Mouse (Mus musculus): ENCODE measurements at regions not wholly inside any gene's neighbourhood (a gene's known extent, or its start where the extent isn't known, plus 50 kb on each side); places are given as distances from the start of the nearest gene placed in this dataset.

- WGBS, result 39% methylated on average over 3 of the region's 3 CpGs
- Histone ChIP-seq H3K79me2 (replicated peaks; ENCODE audit: control insufficient read depth, insufficient read depth, low read length) (no peaks in the 10 kb centered on the region), H3K27me3 (ENCODE audit: control insufficient read depth, insufficient read depth, low read length) (no peaks in the 10 kb centered on the region), H3K27ac (no peak overlapping the region), H3K4me1 (ENCODE audit: control insufficient read depth, insufficient read depth, low read length) (no peaks in the 10 kb centered on the region), H3K36me3 (ENCODE audit: control insufficient read depth, insufficient read depth, low read length) (no peaks in the 10 kb centered on the region), H3K4me3 (no peak overlapping the region), H3K9ac (ENCODE audit: low read depth, low read length) (no peak overlapping the region)
- DNase-seq, result no peak
- intact Hi-C loops (cut with DNase I), result no loop called here
- TF ChIP-seq CTCF (IDR thresholded peaks at IDR 0.05) (no peak), POLR2A (IDR thresholded peaks at IDR 0.05; ENCODE audit: insufficient read depth, low read depth, low read length) (no peak), EP300 (IDR thresholded peaks at IDR 0.05; ENCODE audit: insufficient read depth, low read depth, low read length) (no peak)
These were observed 227.1 kb downstream of the Tox3 start for GRCm38 (mm10) chr8:90121017-90121416.

GRCm38 (mm10) chr8:90115436-90115835 lies 232.7 kb downstream of the Tox3 start:
- no peaks in the 10 kb centered on the region for H3K4me1 ChIP-seq (ENCODE audit: control insufficient read depth, insufficient read depth, low read length)
- no peaks in the 10 kb centered on the region for H3K27me3 ChIP-seq (ENCODE audit: control insufficient read depth, insufficient read depth, low read length)
- no peaks in the 10 kb centered on the region for H3K36me3 ChIP-seq (ENCODE audit: control insufficient read depth, insufficient read depth, low read length)
- H3K9ac ChIP-seq (ENCODE audit: low read depth, low read length), result no peak overlapping the region
- no peak overlapping the region for H3K4me3 ChIP-seq
- WGBS, result 76% methylated on average over 2 of the region's 2 CpGs
- H3K79me2 ChIP-seq (replicated peaks; ENCODE audit: control insufficient read depth, insufficient read depth, low read length), result no peaks in the 10 kb centered on the region
- no peak for TF ChIP-seq POLR2A (IDR thresholded peaks at IDR 0.05; ENCODE audit: insufficient read depth, low read depth, low read length)
- TF ChIP-seq EP300 (IDR thresholded peaks at IDR 0.05; ENCODE audit: insufficient read depth, low read depth, low read length), result no peak
- no peak for TF ChIP-seq CTCF (IDR thresholded peaks at IDR 0.05)
- no peak for DNase-seq
- no peak overlapping the region for H3K27ac ChIP-seq
- intact Hi-C loops (cut with DNase I), result no loop called here

- DNase-seq, result peak in 1 of 2 experiments; percentile 28
These were observed 247.6 kb downstream of the Tox3 start for GRCm38 (mm10) chr8:90100509-90100908.

GRCm38 (mm10) chr8:90082630-90083029 lies 265.5 kb downstream of the Tox3 start:
- no peaks in the 10 kb centered on the region for H3K36me3 ChIP-seq (ENCODE audit: control insufficient read depth, insufficient read depth, low read length)
- no peak overlapping the region for H3K9ac ChIP-seq (ENCODE audit: low read depth, low read length)
- no peak for TF ChIP-seq CTCF (IDR thresholded peaks at IDR 0.05)
- no peak for TF ChIP-seq EP300 (IDR thresholded peaks at IDR 0.05; ENCODE audit: insufficient read depth, low read depth, low read length)
- TF ChIP-seq POLR2A (IDR thresholded peaks at IDR 0.05; ENCODE audit: insufficient read depth, low read depth, low read length), result no peak
- no peaks in the 10 kb centered on the region for H3K27me3 ChIP-seq (ENCODE audit: control insufficient read depth, insufficient read depth, low read length)
- intact Hi-C loops (cut with DNase I), result no loop called here
- no peaks in the 10 kb centered on the region for H3K79me2 ChIP-seq (replicated peaks; ENCODE audit: control insufficient read depth, insufficient read depth, low read length)
- DNase-seq, result no peak
- no peak overlapping the region for H3K27ac ChIP-seq
- no peaks in the 10 kb centered on the region for H3K4me1 ChIP-seq (ENCODE audit: control insufficient read depth, insufficient read depth, low read length)
- H3K4me3 ChIP-seq, result no peak overlapping the region
- 70% methylated on average over 5 of the region's 5 CpGs for WGBS

More at GRCm38 (mm10) chr8:90100509-90100908, 247.6 kb downstream of the Tox3 start:
- Histone ChIP-seq H3K27ac (no peak overlapping the region), H3K4me3 (no peak overlapping the region), H3K27me3 (ENCODE audit: control insufficient read depth, insufficient read depth, low read length) (no peaks in the 10 kb centered on the region), H3K79me2 (replicated peaks; ENCODE audit: control insufficient read depth, insufficient read depth, low read length) (no peaks in the 10 kb centered on the region), H3K9ac (ENCODE audit: low read depth, low read length) (no peak overlapping the region), H3K4me1 (ENCODE audit: control insufficient read depth, insufficient read depth, low read length) (no peaks in the 10 kb centered on the region), H3K36me3 (ENCODE audit: control insufficient read depth, insufficient read depth, low read length) (no peaks in the 10 kb centered on the region)
- intact Hi-C loops (cut with DNase I), result no loop called here
- TF ChIP-seq POLR2A (IDR thresholded peaks at IDR 0.05; ENCODE audit: insufficient read depth, low read depth, low read length) (no peak), CTCF (IDR thresholded peaks at IDR 0.05) (no peak), EP300 (IDR thresholded peaks at IDR 0.05; ENCODE audit: insufficient read depth, low read depth, low read length) (no peak)
- 28% methylated on average over 6 of the region's 6 CpGs for WGBS

GRCm38 (mm10) chr8:90076381-90076780 lies 271.8 kb downstream of the Tox3 start:
- intact Hi-C loops (cut with DNase I), result no loop called here
- Histone ChIP-seq H3K79me2 (replicated peaks; ENCODE audit: control insufficient read depth, insufficient read depth, low read length) (no peaks in the 10 kb centered on the region), H3K4me1 (ENCODE audit: control insufficient read depth, insufficient read depth, low read length) (no peaks in the 10 kb centered on the region), H3K9ac (ENCODE audit: low read depth, low read length) (no peak overlapping the region), H3K4me3 (no peak overlapping the region), H3K27me3 (ENCODE audit: control insufficient read depth, insufficient read depth, low read length) (no peaks in the 10 kb centered on the region), H3K36me3 (ENCODE audit: control insufficient read depth, insufficient read depth, low read length) (no peaks in the 10 kb centered on the region), H3K27ac (no peak overlapping the region)
- no peak for DNase-seq
- TF ChIP-seq CTCF (IDR thresholded peaks at IDR 0.05) (no peak), POLR2A (IDR thresholded peaks at IDR 0.05; ENCODE audit: insufficient read depth, low read depth, low read length) (no peak), EP300 (IDR thresholded peaks at IDR 0.05; ENCODE audit: insufficient read depth, low read depth, low read length) (no peak)

GRCm38 (mm10) chr8:90075796-90076195 lies 272.3 kb downstream of the Tox3 start:
- intact Hi-C loops (cut with DNase I), result no loop called here
- no peaks in the 10 kb centered on the region for H3K4me1 ChIP-seq (ENCODE audit: control insufficient read depth, insufficient read depth, low read length)
- no peak overlapping the region for H3K27ac ChIP-seq
- no peak overlapping the region for H3K9ac ChIP-seq (ENCODE audit: low read depth, low read length)
- TF ChIP-seq EP300 (IDR thresholded peaks at IDR 0.05; ENCODE audit: insufficient read depth, low read depth, low read length), result no peak
- no peak for TF ChIP-seq POLR2A (IDR thresholded peaks at IDR 0.05; ENCODE audit: insufficient read depth, low read depth, low read length)
- no peak for TF ChIP-seq CTCF (IDR thresholded peaks at IDR 0.05)
- H3K27me3 ChIP-seq (ENCODE audit: control insufficient read depth, insufficient read depth, low read length), result no peaks in the 10 kb centered on the region
- no peaks in the 10 kb centered on the region for H3K36me3 ChIP-seq (ENCODE audit: control insufficient read depth, insufficient read depth, low read length)
- DNase-seq, result no peak
- WGBS, result 92% methylated on average over 5 of the region's 5 CpGs
- H3K79me2 ChIP-seq (replicated peaks; ENCODE audit: control insufficient read depth, insufficient read depth, low read length), result no peaks in the 10 kb centered on the region
- no peak overlapping the region for H3K4me3 ChIP-seq
